Mouse (Mus musculus): ENCODE measurements around the gene Ccnt1.

- TF ChIP-seq CTCF (IDR thresholded peaks at IDR 0.05; ENCODE audit: low read depth) (no peak), EP300 (optimal IDR thresholded peaks at IDR 0.05) (no peak)
Observed at GRCm38 (mm10) chr15:98521245-98521644, 49.5 kb downstream of the Ccnt1 start.
